Mouse (Mus musculus) liver, adult (tissue): ENCODE measurements around the gene Gm4836.
"Not testable (repeated sequence)": the region's sequence is repeated elsewhere in the genome, so short reads cannot be mapped to it uniquely, and the experiment has no call there.

Experiments
- GATA4 ChIP-seq: IDR thresholded peaks from 2 replicates; pipeline ENCODE4 v1.6.1; 2014; ENCODE audit warnings: mild to moderate bottlenecking, low read length; ENCODE audit not compliant: insufficient replicate concordance

Gene Gm4836

GRCm38 (mm10) chrX:28293532-28293931, at the start of gene Gm4836:
Gene Gm4836 (minus strand): TSS chrX:28293632.
- not testable (repeated sequence) for TF ChIP-seq GATA4
